Mouse (Mus musculus): ENCODE results near the gene Zbtb4.

Zbtb4 gene

GRCm38 (mm10) chr11:69766126-69766609, 456 bp downstream of the Zbtb4 start:
- DNase-seq, result peak; percentile 80

GRCm38 (mm10) chr11:69766872-69767624, 1.3 kb downstream of the Zbtb4 start:
- no peak for DNase-seq

DNA sequence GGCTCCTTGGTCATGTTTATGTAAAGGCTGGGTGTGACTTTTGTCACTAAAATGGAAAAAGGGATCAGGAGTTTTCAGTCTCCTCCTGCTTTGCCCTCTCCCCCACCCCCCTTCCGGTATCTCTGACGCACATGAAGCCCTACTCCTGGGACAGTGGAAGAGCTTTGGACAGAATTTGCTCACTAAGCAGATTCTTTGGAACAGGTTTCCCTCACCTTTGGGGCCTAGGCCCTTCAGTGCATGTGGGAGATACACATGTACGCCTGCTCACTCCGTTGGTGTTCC, 1.9 kb downstream of the Zbtb4 start:
- no peak for DNase-seq

DNA sequence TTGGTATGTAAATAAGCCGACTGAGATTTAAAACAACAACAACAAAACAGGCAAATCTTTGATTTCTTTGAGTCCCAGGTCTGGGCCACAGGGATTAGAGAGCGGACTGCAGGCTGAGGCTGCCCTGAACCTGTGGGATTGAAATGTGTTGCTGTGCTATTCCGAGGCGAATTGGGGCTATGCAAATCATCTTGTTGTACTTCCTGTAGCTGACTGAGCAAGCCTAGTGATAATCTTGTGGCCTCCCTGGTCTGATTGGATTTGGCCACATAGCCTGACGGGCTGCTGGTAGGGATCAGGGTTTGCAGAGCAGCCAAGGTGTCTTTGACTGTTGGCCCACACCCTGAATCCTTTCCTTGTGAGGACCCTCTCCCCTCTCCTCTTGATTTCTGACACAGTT, 9.2 kb downstream of the Zbtb4 start:
- DNase-seq, result peak; percentile 47

DNA sequence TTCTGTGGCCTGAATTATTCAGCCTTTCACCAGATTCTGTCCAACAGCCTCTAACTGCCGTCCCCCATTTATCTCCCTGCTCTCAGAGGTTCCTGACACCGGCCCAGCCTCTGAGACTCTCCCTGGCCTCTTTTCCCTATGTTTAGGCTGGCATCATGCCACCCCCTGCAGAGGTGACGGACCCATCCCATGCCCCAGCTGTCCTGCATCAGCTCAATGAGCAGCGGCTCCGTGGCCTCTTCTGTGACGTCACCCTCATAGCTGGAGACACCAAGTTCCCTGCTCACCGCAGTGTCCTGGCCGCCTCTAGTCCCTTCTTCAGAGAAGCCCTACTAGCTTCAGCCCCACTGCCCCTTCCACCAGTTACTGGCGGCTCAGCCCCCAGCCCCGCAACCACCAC, 10.0 kb downstream of the Zbtb4 start:
- DNase-seq, result no peak

DNA sequence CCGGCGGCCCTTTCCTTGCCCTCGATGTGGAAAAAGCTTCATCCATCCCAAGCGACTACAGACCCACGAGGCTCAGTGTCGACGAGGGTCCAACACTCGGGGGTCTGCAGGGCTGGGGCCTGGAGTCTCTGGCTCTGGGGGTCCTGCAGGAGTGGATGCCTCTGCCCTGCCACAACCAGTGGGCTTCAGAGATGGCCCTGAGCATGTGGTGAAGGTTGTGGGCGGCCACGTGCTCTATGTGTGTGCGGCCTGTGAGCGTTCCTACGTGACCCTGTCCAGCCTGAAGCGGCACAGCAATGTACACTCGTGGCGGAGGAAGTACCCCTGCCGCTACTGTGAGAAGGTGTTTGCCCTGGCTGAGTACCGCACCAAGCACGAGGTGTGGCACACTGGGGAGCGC, 10.8 kb downstream of the Zbtb4 start:
- DNase-seq, result no peak

GRCm38 (mm10) chr11:69777504-69778257, 12.0 kb downstream of the Zbtb4 start:
- DNase-seq, result no peak

GRCm38 (mm10) chr11:69778258-69778982, 12.7 kb downstream of the Zbtb4 start:
- no peak for DNase-seq

GRCm38 (mm10) chr11:69778985-69779384, 13.3 kb downstream of the Zbtb4 start:
- no peak for DNase-seq

DNA sequence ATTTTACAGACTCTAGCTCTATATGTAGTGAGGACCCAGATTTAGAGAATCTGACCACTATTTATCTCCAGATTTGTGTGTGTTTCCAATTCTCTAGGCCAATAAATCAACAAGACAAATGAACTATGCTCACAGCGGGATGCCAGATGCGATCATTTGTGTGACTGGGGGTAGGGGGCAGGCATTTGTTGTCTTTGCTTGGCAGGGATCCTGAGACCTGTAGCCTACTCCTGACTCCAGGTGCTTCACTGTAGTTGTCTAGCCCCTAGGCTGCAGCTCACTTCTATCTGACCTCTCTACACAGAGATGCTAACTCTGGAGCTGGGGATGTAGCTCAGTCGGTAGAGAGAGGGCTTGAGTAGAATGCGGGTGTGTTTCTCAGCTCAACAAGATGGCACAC, 16.1 kb downstream of the Zbtb4 start:
- DNase-seq, result no peak

GRCm38 (mm10) chr11:69784793-69785272, 19.1 kb downstream of the Zbtb4 start:
- no peak for DNase-seq

GRCm38 (mm10) chr11:69787306-69787705, 21.6 kb downstream of the Zbtb4 start:
- no peak for DNase-seq

DNA sequence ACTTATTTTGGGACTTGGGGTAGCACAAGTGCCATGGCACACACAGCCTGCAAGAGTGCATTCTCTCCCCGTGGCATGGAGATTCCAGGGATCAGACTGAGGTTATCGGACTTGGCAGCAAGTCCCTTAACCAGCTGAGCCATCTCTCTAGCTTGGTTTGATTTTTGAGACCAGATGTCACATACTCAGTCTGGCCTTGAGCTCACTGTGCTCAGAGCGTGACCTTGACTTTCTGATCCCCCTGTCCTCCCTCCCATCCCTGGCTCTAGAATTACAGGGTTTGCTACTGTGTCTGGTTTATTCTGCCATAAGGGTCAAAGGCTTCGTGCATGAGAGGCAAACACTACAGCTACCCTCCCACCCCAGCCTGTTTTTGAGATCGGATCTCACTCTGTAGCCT, 23.7 kb downstream of the Zbtb4 start:
- no peak for DNase-seq

DNA sequence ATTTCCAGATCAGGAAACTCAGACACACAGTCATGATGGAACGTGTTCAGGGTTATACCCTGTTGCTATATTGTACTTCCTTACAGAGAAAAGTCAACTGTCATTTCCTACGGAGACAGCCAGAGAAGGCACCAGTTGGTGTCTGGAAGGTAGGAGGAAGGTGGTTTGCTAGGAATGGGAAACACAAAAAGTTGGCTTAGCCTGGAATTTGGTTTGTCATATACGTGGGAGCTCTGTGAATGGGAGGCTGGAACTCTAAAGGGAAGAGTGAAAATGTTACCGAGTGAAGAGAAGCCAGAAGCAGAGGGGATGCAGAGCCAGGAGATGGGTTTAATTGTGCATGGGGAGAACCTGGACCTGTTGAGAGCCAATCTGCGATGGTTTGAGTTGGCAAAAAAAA, 25.7 kb downstream of the Zbtb4 start:
- DNase-seq, result no peak

DNA sequence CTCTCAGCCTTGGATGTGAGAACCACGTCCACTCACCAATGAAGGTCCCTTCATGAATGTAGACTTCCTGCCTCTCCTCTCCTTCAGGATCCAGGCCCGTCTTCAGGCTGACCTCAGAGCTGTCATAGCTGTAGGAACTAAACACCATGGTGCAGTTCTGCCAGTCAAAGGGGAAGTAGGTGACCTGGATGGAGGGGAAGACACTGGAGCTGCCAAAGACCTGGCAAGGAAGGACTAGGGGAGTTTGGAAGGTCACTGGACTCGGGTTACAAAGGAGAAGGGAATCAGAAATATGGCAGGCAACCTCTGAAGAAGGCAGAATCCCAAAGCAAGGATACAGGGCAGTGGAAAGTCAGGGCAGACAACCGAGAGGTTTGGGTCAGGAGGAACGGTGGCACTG, 27.7 kb downstream of the Zbtb4 start:
- DNase-seq, result no peak

GRCm38 (mm10) chr11:69795168-69795982, 29.7 kb downstream of the Zbtb4 start, which contains the start of gene Chrnb1:
TSS of gene Chrnb1 (minus strand) at chr11:69795943.
- DNase-seq, result peak; percentile 91 to 94

DNA sequence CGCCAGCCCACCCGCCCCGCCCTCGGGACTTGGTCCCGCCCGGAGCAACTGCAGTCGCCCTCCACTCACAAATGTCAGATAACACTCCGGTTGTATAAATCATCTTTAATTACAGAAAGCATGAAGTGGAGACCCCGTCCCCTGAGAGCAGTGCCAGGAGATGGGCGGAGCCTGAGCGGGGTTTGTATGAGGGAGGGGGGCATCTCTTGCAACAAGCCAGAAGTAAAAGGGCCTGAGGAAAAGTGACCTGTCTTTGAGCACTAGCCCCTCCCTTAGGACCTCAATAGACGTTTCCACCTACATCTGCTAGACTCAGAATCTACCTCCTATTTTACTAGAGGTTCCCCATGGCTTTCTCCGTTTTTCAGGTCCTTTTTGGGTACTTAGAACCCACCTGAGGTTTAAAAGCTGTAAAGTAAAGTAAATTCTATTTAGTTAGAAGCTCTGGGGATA, 30.3 kb downstream of the Zbtb4 start:
- DNase-seq, result no peak

DNA sequence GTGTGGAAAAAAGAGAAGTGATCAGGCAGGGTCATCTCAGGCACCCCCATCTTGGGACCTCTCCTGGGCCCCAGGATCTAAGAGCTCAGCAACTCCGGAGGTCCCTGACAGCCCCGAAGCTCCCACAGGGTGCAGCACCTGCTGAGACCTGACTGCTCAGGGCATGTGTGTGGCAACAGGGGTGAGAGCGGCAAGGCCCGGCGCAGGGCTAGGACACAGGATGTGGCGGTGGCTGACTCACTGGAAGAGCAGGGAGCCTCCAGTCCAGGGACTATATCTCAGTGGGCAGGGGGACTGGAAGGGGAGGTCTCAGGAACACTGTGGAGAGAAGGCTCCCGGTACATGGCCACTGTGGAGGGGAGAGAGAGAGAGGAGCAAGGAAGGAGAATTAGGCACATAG, 32.2 kb downstream of the Zbtb4 start:
- no peak for DNase-seq

DNA sequence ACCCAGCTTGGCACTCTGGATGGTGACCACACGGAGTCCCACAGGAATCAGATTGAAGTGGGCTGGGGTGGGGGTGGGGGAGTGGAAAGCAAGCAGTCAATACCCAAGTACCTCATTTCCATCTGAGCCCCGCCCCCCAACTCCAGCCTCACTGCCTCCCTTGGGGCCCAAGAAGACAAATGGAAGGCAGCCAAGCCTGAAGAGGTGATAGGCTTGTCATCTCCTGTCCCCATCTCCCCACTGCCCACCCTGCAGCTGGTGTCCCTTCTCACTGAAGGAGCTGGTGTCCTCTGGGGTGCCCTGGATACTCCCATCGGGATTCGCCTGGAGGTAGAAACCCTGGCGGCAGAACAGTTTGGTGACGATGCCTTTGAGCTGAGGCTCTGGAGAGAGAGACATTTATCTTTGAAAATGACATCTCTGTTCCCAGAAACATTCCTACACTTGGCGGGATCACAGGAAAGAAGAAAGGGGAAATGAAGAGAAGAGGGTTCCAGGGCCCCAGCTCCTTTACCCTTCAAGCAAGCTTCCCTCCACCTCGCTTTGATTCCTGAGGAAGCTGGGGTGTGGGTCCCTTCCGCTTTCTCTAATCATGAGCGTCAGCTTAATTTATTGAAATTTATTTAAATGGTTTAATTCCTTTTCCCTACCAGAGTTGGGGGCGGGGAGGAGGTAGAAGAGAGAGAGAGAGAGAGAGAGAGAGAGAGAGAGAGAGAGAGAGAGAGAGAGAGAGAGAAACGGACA, 33.9 kb downstream of the Zbtb4 start:
- peak; percentile 83 to 86 for DNase-seq

DNA sequence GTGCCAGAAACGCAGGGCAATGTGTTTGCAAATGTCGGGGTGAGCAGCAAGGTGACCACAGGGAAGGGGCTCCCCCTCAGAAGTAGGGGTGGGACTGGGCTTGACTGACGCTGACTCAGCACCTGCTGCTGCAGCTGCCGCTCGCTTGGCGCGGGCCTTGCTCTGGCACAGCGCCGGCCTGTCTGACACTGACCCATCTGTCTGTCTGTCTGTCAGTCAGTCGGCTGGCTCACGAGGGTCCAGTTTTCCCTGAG, 34.4 kb downstream of the Zbtb4 start:
- peak; percentile 43 to 48 for DNase-seq

DNA sequence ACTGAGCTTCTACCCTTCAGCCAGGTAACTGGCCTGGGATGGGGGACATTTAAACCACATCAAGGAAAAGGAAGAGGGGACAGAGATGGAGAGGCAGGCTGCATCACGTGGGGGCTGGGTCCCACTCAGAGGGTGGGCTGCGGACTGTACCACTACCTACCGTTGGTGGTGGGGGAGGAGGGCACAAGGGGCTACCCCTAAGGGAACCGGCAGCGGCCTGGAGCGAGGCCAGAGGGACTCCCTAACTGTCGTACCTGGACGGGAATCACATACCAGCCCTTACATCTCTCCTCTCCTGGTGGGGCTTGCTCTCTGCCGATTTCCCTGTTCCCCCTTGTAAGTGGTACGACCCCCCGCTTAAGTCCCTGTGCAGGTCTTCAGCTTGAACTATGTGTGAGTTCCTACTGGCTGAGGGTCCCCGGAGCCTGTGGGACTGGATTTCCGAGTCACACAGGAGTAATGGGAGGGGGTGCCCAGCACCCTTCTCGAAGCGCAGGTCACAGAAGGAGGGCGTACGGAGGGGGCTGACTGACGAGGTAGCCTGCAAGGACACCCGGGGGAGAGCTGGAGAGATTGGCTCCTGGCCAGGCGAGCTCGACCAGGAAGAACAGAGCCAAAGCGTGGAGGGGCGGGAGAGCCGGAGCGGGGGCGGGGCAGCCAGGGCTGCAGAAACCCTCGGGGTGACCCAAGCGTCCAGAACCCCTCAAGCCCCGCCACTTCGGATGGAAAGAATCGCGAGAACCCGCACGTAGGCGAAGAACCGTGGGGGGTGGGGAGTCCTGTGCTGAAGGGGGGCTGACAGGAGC, 34.9 kb downstream of the Zbtb4 start:
- peak; percentile 22 to 36 for DNase-seq

Data from B cell, adult 2 months (primary cell).